In the genomic region with DNA sequence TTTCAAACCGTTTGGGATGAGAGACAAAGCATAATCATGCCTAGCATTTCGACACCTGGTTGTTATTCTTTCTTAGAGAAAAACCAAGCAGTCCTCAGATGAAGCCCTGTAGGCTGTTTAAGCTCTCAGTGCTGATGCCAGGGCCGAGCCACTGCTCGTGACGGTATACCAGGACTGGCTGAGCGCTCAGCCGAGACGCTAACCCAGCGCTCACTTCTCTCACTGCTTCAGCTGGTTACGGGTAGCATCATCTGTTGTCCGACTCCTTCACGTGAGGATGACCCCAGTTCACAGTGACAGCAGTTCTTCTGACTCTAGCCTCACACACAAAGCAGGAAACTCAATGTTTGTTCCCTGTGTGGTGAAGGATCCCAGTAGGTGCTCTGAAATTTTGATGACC, we compare ENCODE assay signal across 9 mouse cellular contexts. TPM values are rescaled to one million over a fixed set of nuclear protein-coding genes. Genes with fewer than 3 reads are reported as not detected.
DNase-seq lines count a peak whose midpoint lies in the region; ATAC-seq and TF ChIP-seq lines count a peak whose summit lies in the region.
"Had no signal": no experiment of that assay in that cellular context is flagged by ENCODE, and none has a peak within 500 bp of the region (broad histone marks: within the 10 kb centered on the region; RNA-seq: fewer than 3 reads in every experiment).

No protein-coding gene starts in this region.

- peaks cover 13% of the 10 kb centered on the region for H3K36me3 ChIP-seq in heart, embryonic 15.5 days
- peaks cover 24% of the 10 kb centered on the region for H3K36me3 ChIP-seq in lung, embryonic 14.5 days (ENCODE audit: insufficient read depth)
- H3K36me3 ChIP-seq in hindbrain, postnatal 0 days (ENCODE audit: insufficient read depth, low read length): peaks cover 9% of the 10 kb centered on the region; the same call in 1 of the 2 replicates
- no peaks in the 10 kb centered on the region; the same call in 1 of the 2 replicates for H3K36me3 ChIP-seq in small intestine, adult 2 months (ENCODE audit: control insufficient read depth, insufficient read depth, low read length)

- DNase-seq in heart, postnatal 36 days: no peak
- DNase-seq in lung, embryonic 14.5 days: no peak
- DNase-seq in lung, adult 18-20 months: no peak
- no peak for DNase-seq in hindbrain, postnatal 0 days (ENCODE audit: low spot score)
- DNase-seq in frontal cortex, postnatal 25 days (ENCODE audit: low spot score in 2 of 2): no peak
- DNase-seq in thymus, postnatal 25 days: no peak

- no peak for TF ChIP-seq POLR2A in small intestine, adult 2 months (IDR thresholded peaks at IDR 0.05; ENCODE audit: low read depth, low read length)

- intact Hi-C loops in heart, postnatal 36 days (cut with DNase I): no loop called here

- H3K27me3 ChIP-seq in heart, embryonic 15.5 days: no peaks in the 10 kb centered on the region
- H3K27me3 ChIP-seq in lung, embryonic 14.5 days (ENCODE audit: insufficient read depth, low read length): no peaks in the 10 kb centered on the region
- H3K27me3 ChIP-seq in hindbrain, postnatal 0 days (ENCODE audit: insufficient read depth, low read length): no peaks in the 10 kb centered on the region
- H3K27me3 ChIP-seq in small intestine, adult 2 months (ENCODE audit: control insufficient read depth, insufficient read depth, low read length): no peaks in the 10 kb centered on the region

- no peaks in the 10 kb centered on the region for H3K9me3 ChIP-seq in heart, embryonic 15.5 days (replicated peaks)
- H3K9me3 ChIP-seq in lung, embryonic 14.5 days (ENCODE audit: low read depth, low read length): no peaks in the 10 kb centered on the region
- H3K9me3 ChIP-seq in hindbrain, postnatal 0 days (ENCODE audit: low read length): no peaks in the 10 kb centered on the region

- no peak overlapping the region for H3K4me3 ChIP-seq in heart, embryonic 15.5 days
- H3K4me3 ChIP-seq in lung, embryonic 14.5 days (ENCODE audit: low read depth, low read length): no peak overlapping the region
- H3K4me3 ChIP-seq in hindbrain, postnatal 0 days (ENCODE audit: low read length): no peak overlapping the region
- H3K4me3 ChIP-seq in small intestine, adult 2 months (ENCODE audit: low read depth, low read length): no peak overlapping the region

- H3K4me1 ChIP-seq in heart, embryonic 15.5 days (replicated peaks): peaks cover 28% of the 10 kb centered on the region
- peaks cover 8% of the 10 kb centered on the region; the same call in 1 of the 2 replicates for H3K4me1 ChIP-seq in lung, embryonic 14.5 days (ENCODE audit: insufficient read depth)
- H3K4me1 ChIP-seq in hindbrain, postnatal 0 days (ENCODE audit: insufficient read depth, low read length): no peaks in the 10 kb centered on the region
- peaks cover 9% of the 10 kb centered on the region for H3K4me1 ChIP-seq in small intestine, adult 2 months (ENCODE audit: control insufficient read depth, insufficient read depth, insufficient read length, low read length)

- no peak for ATAC-seq in heart, embryonic 15.5 days (replicated peaks; ENCODE audit: insufficient number of reproducible peaks, insufficient read depth, low FRiP score, low read depth)
- ATAC-seq in lung, embryonic 14.5 days (ENCODE audit: insufficient read depth): no peak
- ATAC-seq in hindbrain, postnatal 0 days: peak; percentile 43; the same call in 1 of the 2 replicates
- ATAC-seq: forebrain, embryonic 16.5 days had no signal

- no peak for TF ChIP-seq CTCF in lung, embryonic 14.5 days (IDR thresholded peaks at IDR 0.05; ENCODE audit: low read depth)
- no peak for TF ChIP-seq CTCF in hindbrain, postnatal 0 days (IDR thresholded peaks at IDR 0.05; ENCODE audit: low read depth)
- TF ChIP-seq CTCF in small intestine, adult 2 months (IDR thresholded peaks at IDR 0.05; ENCODE audit: extremely low read depth, insufficient read length, insufficient replicate concordance, low read depth, low read length): no peak

- H3K9ac ChIP-seq in heart, embryonic 15.5 days: no peak overlapping the region; the same call in 1 of the 2 replicates
- H3K9ac ChIP-seq in lung, embryonic 14.5 days: no peak overlapping the region
- H3K9ac ChIP-seq in hindbrain, postnatal 0 days (replicated peaks; ENCODE audit: low read length): no peak overlapping the region

- H3K27ac ChIP-seq in heart, embryonic 15.5 days: peak overlapping the region; percentile 59; the same call in 1 of the 2 replicates
- H3K27ac ChIP-seq in lung, embryonic 14.5 days (ENCODE audit: low read depth): peak overlapping the region; percentile 43; the same call in 1 of the 2 replicates
- H3K27ac ChIP-seq in hindbrain, postnatal 0 days: no peak overlapping the region
- H3K27ac ChIP-seq in small intestine, adult 2 months (ENCODE audit: insufficient read depth, low read depth, low read length): peak overlapping the region; percentile 41; the same call in 1 of the 2 replicates

- WGBS in heart, embryonic 15.5 days: 67% methylated on average over 12 of the region's 12 CpGs
- WGBS in lung, embryonic 14.5 days: 57% methylated on average over 12 of the region's 12 CpGs
- 65% methylated on average over 12 of the region's 12 CpGs for WGBS in hindbrain, postnatal 0 days
- WGBS in small intestine, adult 2 months: 79% methylated on average over 12 of the region's 12 CpGs

- 0 out of 2 replicates have a peak overlapping the region, but pooled peaks have one; percentile 1 for H3K4me2 ChIP-seq in heart, embryonic 15.5 days
- no peak overlapping the region for H3K4me2 ChIP-seq in lung, embryonic 14.5 days
- no peak overlapping the region for H3K4me2 ChIP-seq in hindbrain, postnatal 0 days (ENCODE audit: low read depth, low read length)

RNA-seq across cellular contexts. Expression of a gene that starts 10.8 kb away (rescaled TPM):
- polyA plus RNA-seq in heart, embryonic 15.5 days (2015; fragmentation: Nextera tagmentation; extraction: Ambion mirVana): 92.9 and 110 TPM in 2 replicates
- 10 to 100 TPM; 73.7 to 75.5 TPM for total RNA-seq in heart, postnatal 36 days (2021)
- 142 and 143 TPM in 2 replicates for polyA plus RNA-seq in lung, embryonic 14.5 days (2014; fragmentation: Nextera tagmentation; extraction: Ambion mirVana)
- total RNA-seq in hindbrain, postnatal 0 days (2014; rRNA removed): 39.8 and 45.4 TPM in 2 replicates
- 45.4 and 45.7 TPM in 2 replicates for polyA plus RNA-seq in hindbrain, postnatal 0 days (2015; fragmentation: Nextera tagmentation; extraction: Ambion mirVana)
- polyA plus RNA-seq in small intestine, adult 2 months (2012; rRNA removed): 14.4 and 21.0 TPM in 2 replicates

RNA-seq across cellular contexts. Expression of a gene that starts 54.6 kb away (rescaled TPM):
- polyA plus RNA-seq in heart, embryonic 15.5 days (2015; fragmentation: Nextera tagmentation; extraction: Ambion mirVana): 51.1 and 60.7 TPM in 2 replicates
- 10 to 100 TPM; 39.4 to 41.1 TPM for total RNA-seq in heart, postnatal 36 days (2021)
- polyA plus RNA-seq in lung, embryonic 14.5 days (2014; fragmentation: Nextera tagmentation; extraction: Ambion mirVana): 61.4 and 65.8 TPM in 2 replicates
- total RNA-seq in hindbrain, postnatal 0 days (2014; rRNA removed): 34.0 and 35.9 TPM in 2 replicates
- 51.6 and 54.0 TPM in 2 replicates for polyA plus RNA-seq in hindbrain, postnatal 0 days (2015; fragmentation: Nextera tagmentation; extraction: Ambion mirVana)
- polyA plus RNA-seq in small intestine, adult 2 months (2012; rRNA removed): 17.5 and 34.1 TPM in 2 replicates
